Mouse (Mus musculus): ENCODE measurements around the gene Gpx5.

The Gpx5 gene

DNA sequence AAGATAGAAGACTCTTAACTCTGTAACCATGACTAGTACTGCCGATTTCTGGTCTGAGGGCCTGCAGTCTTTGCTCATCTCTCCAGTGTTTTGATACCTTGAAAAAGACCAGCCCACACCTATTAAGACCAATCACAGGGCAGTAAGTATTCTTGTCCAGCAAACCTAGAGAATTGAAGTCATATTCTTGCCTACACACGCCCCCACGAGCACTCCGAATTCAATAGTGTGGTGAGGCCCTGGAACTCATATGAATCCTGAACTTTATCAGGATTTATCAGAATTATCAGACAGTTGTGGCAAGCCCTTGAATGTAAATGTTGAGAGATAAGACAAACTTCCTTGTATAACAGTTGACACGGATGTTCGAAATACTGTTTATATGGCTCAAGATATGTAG is at the start of gene Gpx5:
Gene Gpx5, minus strand, starts transcription at position 101 of the 400 bp plus-strand sequence.
- in situ Hi-C loops (cut with MboI, MseI) = no loop called here

DNA sequence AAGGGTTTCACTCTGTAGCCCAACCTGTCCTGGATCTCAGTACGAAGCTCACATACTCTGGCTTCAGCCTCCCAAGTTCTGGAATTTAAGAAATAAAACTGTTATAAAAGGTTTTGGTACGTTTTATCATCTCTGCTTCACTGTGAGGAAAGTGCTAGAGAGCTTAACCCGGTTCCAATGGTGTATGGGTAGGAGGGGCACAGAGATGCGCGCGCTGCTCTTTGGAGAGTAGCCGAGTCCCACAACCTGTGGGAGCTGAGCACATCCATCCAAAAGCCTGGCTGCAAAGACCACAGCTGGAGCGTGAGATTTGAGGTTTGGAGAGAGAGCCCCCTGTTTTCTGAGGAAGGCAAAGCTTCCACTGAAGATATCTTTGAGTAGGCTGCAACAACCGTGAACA is 34.9 kb upstream of the Gpx5 start:
- in situ Hi-C loops (cut with MboI, MseI) = loop anchor here in 1 of 2 experiments (5.0 to 10.0 kb wide), 3 partner anchors 45 to 357 kb away; no protein-coding TSS in a partner anchor

DNA sequence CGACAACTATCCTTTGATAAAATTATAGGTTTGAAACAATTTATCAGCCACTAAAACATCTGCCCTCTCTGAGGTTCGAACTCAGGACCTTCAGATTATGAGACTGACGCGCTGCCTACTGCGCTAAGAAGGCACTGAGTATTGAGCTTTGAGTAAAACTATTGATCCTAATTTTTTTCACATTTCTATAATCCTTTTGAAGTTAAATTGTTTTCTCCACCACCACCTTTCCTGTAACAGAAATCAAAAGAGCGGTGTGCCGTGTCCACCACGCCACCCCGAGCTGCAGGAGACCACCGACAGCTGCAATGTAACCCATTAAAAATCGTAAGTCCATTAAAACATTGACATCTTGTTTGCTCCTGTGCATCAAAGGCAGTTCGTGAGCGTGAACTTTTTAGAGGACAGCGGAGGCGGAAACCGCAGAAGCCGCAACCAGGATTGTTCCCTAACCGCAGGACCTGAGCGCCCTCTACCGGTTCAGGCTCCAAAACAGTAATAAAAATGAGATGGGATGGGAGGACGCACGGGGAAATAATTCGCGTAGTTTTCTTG is 34.2 kb upstream of the Gpx5 start:
- in situ Hi-C loops (cut with MboI, MseI) = loop anchor here in 1 of 2 experiments (5.0 to 10.0 kb wide), 3 partner anchors 44 to 358 kb away; no protein-coding TSS in a partner anchor

DNA sequence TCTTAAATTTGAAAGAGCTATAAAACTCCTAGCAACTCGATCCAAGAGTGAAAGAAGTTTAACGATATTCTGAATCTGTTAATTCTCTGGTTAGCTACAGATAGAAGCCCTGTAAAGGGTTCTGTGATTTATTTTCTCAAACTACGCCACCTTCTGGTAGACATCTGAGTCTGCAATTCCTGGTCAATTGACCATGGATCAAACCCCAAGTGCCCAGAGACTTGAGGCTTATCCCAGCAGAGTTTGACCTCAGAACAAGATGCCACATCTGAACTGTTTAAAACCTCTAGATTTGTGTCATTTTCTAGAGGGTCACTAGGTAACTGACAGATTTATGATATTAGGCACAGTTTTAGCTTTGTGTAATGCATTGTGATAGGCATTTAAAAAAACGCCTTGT is 33.7 kb upstream of the Gpx5 start:
- in situ Hi-C loops (cut with MboI, MseI) = loop anchor here in 1 of 2 experiments (5.0 to 10.0 kb wide), 3 partner anchors 44 to 359 kb away; no protein-coding TSS in a partner anchor

DNA sequence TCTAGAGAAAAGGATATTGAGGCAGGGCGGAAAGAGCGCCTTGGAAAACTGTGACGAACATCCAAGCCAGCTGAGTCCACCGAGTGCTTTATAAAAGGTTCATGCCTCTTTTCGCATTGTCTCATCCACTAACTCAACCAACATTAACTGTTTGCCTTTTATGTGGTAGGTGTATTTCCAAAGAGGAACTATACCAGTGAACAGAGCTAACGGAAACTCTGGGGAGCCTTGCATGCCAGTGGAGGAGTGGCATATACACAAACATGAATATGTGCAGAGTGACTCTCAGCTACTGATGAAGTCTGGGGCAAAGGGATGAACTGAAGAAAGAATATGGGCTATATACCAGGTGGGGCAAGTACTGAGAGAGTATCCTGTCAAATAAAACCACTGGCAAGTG is 30.9 kb upstream of the Gpx5 start:
- in situ Hi-C loops (cut with MboI, MseI) = loop anchor here (5.0 to 10.0 kb wide), 3 partner anchors 79 to 669 kb away; no protein-coding TSS in a partner anchor

DNA sequence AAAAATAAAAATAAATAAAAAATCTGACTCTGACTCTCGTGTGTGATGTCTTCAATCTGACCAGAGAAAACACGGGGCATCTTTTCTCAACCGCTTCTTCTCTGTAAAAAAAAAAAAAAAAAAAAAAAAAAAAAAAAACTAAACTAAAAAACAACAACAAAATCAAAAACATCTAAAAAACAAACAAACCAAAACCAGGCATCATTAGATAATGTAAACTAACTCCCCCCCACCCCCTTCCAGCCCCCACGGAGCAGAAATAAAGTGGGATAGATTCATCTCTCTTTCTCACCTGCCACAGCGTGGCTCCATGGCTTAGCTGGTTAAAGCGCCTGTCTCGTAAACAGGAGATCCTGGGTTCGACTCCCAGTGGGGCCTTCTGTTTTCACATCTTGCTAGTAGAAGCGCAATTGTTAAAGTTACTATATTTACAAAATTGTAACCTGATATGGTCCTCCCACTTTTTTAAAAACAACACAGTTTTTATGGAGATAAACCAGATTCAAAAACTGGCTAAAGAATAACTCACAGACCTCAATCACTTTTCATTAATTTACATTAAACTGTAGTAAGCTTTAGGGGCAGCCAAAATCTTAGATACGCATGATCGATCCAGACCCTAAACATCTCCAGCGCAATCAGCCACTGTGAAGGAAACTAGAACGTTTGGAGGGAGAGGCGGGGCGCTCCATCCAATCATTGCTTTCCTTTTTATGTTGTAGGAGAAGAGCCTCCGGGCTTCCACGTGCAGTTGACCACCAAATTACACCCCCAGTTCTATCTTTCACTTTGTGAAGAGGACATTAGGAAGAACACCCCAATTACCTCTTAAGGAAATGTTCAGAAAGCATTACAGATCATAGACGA is 30.2 kb upstream of the Gpx5 start:
- in situ Hi-C loops (cut with MboI, MseI) = loop anchor here (5.0 to 10.0 kb wide), 3 partner anchors 78 to 670 kb away; no protein-coding TSS in a partner anchor

DNA sequence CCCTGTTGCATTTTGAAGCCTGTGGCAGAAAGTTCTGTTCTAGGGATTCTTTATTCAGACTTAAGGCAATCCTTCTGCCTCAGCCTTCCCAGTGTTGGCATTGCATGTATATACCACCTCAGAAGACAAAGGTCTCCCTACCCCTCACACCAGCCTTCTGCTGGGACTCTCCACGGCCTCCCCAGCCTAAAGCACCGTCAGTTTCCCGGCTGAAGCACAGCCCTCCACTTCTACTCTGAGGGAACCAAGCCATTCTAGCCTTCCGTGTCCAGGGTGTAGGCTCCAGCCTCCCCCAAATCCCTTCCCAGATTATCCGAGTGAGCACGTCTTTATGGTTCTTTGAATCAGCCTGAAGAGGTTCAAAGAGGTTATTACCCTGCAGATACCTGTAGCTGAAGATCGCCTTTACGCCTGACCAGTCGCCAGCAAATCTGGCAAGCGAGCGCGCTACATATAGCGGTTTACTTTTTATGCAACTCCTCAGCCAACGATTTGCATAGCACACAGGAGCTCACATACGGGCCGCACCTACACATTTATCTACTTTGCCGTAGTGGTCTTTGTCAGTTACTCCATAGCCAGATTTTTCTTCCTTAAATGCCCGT is 29.5 kb upstream of the Gpx5 start:
- in situ Hi-C loops (cut with MboI, MseI) = loop anchor here (5.0 to 10.0 kb wide), 3 partner anchors 77 to 670 kb away; no protein-coding TSS in a partner anchor

DNA sequence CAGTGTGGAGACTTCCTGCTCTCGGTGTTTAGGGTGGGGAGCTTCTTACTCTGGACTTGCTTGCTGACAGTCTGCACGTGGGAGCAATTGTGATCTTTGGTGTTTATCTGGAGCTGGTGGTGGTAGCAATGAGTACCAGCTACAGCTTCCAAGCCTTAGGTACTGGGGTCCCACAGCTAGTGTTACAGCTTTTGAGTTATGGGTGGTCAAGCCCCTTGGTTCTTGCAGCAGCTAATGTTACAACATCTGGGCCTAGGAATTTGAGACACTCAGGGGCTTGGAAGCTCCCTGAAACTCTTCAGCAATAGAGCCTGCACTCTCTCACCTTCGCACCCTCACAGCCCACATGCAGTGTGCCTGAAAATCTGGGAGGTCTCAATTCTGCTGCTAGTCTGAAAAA is 27.7 kb upstream of the Gpx5 start:
- in situ Hi-C loops (cut with MboI, MseI) = loop anchor here (5.0 to 10.0 kb wide), 3 partner anchors 75 to 672 kb away; no protein-coding TSS in a partner anchor

DNA sequence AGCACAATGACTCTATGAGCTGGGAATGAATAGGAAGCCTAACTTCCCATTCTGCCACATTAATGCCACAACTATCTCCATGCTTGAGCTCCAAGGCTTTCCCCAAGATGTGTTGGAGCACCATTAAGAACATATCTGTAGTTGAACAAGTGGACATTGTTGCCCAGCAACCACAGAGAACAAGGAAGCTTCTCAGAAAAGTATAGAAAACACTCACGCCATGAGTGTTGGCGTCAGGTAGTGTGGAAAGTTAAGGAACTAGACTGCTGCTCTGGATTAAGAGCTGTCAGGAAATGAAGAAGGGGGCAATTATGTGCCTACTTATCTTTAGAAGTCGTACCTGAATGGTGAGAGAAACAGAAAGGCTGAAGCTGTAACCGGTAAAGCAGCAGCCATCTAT is 21.4 kb upstream of the Gpx5 start:
- in situ Hi-C loops (cut with MboI, MseI) = no loop called here

DNA sequence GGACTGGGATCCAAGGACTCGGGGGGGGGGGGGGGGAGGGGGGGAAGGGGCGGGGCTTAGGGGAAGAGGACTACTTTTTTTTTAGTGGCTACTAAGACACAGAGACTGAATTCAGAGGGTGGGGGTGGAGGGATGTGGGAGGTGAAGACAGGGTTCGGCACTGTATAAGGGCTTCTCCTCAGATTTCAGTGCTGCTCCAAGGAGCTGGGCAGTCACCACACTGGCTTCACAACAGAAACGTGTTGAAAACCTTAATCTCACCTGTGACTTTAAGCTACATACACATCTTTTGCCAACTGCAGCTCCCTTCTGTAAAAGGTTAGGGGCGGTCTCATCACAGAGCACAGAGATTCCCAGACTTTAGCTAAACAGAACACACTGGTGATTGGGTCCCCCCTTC is 20.3 kb upstream of the Gpx5 start:
- in situ Hi-C loops (cut with MboI, MseI) = no loop called here

DNA sequence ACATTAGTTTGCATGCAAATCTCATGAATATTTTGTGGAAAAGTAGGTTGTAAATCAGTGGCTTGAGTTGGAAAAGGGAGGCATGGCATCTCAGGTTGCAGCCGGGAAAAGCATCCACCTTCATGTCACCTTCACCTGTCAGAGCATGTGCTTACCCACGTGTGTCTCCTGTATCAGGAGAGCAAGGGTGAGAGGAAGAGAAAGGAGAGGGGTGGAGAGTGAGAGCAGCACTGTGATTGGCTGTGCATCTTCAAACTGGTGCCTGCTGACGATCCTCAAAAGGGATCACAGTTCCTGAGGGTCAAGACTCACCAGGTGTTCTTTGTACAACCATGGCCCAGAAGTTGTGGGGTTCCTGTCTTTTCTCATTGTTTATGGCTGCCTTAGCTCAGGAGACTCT is 19.4 kb upstream of the Gpx5 start, which contains the start of gene Gpx6:
Gene Gpx6, plus strand, starts transcription at position 200 of the 400 bp plus-strand sequence.
- in situ Hi-C loops (cut with MboI, MseI) = no loop called here

DNA sequence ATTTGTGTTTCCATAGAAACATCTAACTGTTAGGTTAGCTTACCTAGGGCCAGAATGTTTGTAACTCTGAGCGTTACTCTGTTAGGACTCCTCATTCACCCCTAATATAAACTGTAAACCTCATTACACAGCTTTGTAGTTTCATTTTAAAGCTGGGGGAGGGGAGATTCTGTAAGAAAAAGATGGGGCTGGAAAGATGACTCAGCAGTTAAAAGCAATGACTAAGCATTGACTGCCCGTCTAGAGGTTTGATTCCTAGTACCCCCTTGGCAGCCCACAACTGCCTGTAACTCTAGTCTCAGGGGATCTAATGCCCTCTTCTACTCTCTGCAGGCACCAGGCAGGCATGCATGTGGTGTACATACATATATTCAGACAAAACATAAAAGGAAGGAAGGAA is 17.3 kb upstream of the Gpx5 start:
- in situ Hi-C loops (cut with MboI, MseI) = no loop called here

DNA sequence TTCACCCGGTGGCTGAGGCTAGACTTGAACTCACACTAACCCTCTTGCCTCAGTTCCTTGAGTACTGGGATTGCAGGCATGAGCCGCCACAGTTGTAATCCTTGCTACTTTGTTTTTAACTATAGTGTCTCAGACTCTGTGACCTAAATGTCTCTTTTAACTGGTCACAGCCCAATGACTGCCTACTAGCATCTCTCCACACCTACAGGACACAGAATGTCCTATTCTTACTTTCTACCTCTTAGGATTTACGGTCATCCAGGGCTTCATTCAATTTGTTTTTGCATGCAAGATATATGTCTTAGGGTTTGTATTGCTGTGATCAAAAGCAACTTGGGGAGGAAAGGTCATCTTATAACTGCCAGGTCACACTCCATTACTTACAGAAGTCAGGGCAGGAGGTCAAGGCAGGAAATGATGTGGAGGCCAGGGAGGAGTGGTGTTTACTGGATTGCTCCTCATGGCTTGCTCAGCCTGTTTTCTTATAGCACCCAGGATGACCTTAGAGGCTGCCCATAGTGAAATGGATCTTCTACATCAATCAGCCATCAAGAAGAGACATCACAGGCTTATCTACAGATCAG is 12.0 kb upstream of the Gpx5 start:
- in situ Hi-C loops (cut with MboI, MseI) = no loop called here

DNA sequence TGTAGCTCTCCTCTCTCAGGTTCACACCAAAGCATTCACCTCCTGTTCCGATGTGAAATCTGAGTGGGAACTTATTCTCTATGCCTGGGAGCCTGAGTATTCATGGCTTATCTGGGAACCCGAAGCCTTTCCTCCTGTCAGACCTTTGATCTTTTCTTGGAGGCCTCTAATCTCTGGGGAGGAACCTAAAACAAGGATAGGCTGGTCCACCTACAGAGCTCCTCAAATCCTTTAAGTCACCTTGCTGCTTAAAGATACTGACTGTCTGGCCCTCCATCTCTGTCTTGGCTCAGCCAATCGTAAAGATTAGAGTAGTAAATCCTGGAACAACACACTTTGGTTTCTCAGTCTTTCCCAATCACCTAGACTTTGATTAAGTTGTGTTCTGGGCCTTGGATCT is 6.0 kb upstream of the Gpx5 start:
- in situ Hi-C loops (cut with MboI, MseI) = no loop called here

DNA sequence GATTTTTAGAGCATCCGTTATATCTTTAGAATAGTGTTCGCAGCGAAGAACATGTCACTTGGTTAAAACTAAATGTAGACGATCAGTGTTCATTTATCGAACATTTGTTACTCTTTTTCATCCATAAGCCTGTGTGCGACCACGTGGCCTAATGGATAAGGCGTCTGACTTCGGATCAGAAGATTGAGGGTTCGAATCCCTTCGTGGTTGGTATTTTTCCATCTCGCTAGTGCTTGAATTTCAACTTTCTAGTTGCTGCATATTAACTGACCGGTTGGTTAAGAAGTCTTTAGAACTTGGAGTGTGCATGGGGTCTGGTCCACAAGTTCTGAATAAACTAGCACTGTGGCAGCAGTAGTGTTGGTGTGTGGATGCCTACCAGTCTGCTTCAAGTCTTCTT is 13.0 kb downstream of the Gpx5 start:
- in situ Hi-C loops (cut with MboI, MseI) = loop anchor here in 1 of 2 experiments (5.0 kb wide), 1 partner anchor 107 kb away; no protein-coding TSS in a partner anchor

DNA sequence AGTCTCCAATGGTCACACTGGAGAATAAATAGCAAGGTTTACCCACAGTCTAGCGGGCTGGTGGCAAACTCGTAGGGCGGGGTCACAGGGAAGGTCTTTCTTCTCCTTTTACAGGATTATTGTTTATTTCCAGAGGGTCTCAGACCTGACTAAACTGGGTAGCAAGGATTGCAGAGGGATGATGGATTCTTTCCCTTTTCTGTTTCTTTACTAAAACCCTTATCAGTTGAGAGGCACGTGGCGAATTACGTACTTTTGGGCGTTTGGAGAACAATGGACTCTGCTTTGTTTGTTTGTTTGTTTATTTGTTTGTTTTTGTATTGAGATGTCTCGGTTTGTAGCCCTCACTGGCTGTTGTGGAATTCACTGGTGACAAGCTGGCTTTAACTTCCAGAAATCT is 13.5 kb downstream of the Gpx5 start:
- in situ Hi-C loops (cut with MboI, MseI) = loop anchor here in 1 of 2 experiments (5.0 kb wide), 1 partner anchor 107 kb away; no protein-coding TSS in a partner anchor

DNA sequence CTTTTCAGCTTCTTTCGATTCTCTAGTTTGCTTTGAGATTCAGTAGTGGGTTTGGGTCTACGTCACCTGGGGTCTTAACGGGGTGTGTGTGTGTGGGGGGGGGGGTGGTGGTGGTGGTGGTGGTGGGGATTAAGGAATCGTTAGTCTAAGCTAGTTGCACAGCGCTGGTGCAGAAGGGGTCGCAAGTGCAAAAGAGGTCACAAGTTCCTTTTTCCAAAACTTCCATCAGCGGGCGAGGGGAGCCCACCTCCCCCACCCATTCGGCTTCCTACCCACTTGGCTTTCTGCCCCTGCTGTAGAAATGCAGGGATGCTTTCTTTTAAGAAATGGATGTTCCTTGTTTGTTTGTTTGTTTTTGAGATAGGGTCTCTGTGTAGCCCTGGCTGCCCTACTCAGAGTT is 16.0 kb downstream of the Gpx5 start:
- in situ Hi-C loops (cut with MboI, MseI) = loop anchor here in 1 of 2 experiments (5.0 kb wide), 1 partner anchor 104 kb away; no protein-coding TSS in a partner anchor

DNA sequence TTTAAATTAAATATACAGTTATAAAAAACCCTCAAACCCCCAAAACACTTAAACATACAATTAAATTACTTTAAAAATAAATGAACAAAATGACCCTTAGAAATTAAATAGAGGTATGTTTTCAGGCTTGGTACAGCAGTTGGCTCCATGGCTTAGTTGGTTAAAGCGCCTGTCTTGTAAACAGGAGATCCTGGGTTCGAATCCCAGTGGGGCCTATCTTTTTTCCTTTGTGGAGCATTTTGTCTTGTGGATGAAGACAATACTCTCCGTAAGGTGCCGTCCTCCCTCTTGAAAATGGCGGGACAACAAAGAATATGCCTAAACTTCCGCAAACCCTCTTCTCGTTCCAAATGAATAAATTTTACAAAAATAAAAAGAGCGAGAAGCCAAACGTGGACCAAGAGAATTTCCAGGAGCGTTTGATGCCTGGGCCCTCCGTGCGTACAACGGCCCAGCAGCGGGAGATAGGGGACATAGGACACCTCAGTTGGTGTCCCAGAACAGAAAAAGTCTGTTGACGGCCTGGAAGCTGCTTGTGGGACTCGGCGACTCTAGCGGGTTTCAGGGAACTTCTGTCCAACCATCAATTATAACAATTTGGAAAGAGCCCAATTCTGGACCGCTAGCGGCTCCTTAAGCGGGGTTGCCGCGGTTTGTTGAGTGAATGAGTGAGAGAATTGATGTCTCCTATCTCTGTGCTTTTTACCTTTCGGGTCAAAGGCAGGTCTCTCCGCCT is 16.5 kb downstream of the Gpx5 start:
- in situ Hi-C loops (cut with MboI, MseI) = loop anchor here in 1 of 2 experiments (5.0 kb wide), 1 partner anchor 104 kb away; no protein-coding TSS in a partner anchor

DNA sequence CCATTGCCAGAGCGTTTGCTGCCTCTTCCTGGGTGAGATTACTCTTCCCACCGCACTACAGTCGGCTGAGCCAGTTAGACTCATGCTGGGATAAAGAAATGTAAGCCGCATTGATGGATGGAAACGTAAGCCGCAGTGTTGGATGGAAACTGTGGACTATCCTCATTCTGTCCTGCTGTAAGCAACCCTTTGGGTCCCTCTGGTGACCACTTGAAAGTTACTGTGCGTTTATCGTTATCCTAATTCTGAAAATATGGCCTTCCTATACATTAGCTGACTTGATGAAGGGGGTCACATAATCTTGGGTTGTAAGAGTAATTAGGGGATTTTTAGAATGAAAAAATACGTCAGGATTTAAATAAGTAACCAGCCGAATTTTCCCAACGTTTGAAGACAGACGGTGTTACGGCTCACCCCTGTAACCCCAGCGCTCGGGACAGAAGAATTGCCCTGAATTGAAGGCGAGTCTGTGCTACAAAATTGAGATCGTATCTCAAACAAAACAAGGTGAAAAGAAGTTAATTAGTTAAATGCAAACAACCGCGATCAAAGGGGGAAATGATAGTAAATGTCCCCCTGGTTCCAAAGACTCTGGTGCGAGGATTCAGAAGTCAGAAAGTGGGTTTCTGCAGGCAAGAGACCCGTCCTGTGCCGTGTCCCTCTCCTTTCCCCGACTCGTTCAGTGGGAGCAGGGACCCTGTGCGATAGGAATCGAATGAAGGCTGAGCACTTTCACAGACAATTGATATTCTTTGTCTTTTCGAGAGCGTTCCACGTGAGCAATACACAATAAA is 17.3 kb downstream of the Gpx5 start:
- in situ Hi-C loops (cut with MboI, MseI) = loop anchor here in 1 of 2 experiments (5.0 kb wide), 1 partner anchor 103 kb away; no protein-coding TSS in a partner anchor

DNA sequence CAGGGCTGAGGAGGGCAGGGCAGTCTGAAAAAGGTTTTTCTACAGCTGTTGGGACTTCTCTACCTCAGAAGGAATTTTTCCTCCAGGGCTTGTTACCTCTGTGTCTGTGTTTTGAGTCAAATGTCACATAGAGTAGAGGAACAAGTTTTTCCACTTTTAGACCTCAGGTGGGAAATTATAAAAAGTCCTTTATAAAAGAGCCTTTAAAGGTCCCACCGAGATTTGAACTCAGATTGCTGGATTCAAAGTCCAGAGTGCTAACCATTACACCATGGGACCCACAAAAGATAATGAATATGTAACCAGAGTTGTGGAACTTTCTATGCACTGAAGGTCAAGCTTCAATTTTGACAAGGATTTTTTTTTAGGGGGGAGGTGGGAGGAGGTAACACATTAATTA is 24.3 kb downstream of the Gpx5 start:
- in situ Hi-C loops (cut with MboI, MseI) = no loop called here
